Mouse (Mus musculus) intestine, embryonic 14.5 days (tissue): ENCODE results near the gene Olig3. TPM values are rescaled to one million over a fixed set of nuclear protein-coding genes. Genes with fewer than 3 reads are reported as not detected.
A peak's percentile ranks its signal among the peaks of the same experiment; 100 is the strongest.

Experiments used
- ATAC-seq: fragments of 200-750 bp; cut with Nextera tagmentation; replicated peaks from 2 replicates; pipeline ENCODE4 v1.8.0; 2017; ENCODE audit warnings: low read depth, moderate number of reproducible peaks, moderate TSS enrichment, moderate library complexity; ENCODE audit not compliant: low FRiP score, low TSS enrichment
- DNase-seq: peaks from one replicate; pipeline ENCODE4 v3.0.0-alpha.2; 2018; ENCODE audit warnings: low spot score
- H3K27ac ChIP-seq: fragments of 300-500 bp; sonication (generic); 2 replicates; pipeline ENCODE4 v1.5.1; 2014; ENCODE audit warnings: low read depth, mild to moderate bottlenecking, control low read depth
- H3K27me3 ChIP-seq: fragments of 300-500 bp; sonication (generic); replicated peaks from 2 replicates; pipeline ENCODE4 v1.6.1; 2014; ENCODE audit warnings: low read length, control low read depth; ENCODE audit not compliant: control insufficient read depth, insufficient read depth
- H3K36me3 ChIP-seq: fragments of 300-500 bp; sonication (generic); 2 replicates; pipeline ENCODE4 v1.6.1; 2014; ENCODE audit warnings: low read length, control low read depth; ENCODE audit not compliant: control insufficient read depth, insufficient read depth
- H3K4me1 ChIP-seq: fragments of 300-500 bp; sonication (generic); replicated peaks from 2 replicates; pipeline ENCODE4 v1.6.1; 2014; ENCODE audit warnings: low read length, control low read depth, mixed read lengths; ENCODE audit not compliant: control insufficient read depth, insufficient read depth
- H3K4me2 ChIP-seq: fragments of 300-500 bp; sonication (generic); 2 replicates; pipeline ENCODE4 v1.6.1; 2014; ENCODE audit warnings: low read length
- H3K4me3 ChIP-seq: fragments of 300-500 bp; sonication (generic); 2 replicates; pipeline ENCODE4 v1.5.1; 2014; ENCODE audit warnings: low read depth, low read length, control low read depth, mixed read lengths
- H3K9ac ChIP-seq: fragments of 300-500 bp; sonication (generic); 2 replicates; pipeline ENCODE4 v1.6.1; 2014; ENCODE audit warnings: mild to moderate bottlenecking, low read length
- H3K9me3 ChIP-seq: fragments of 300-500 bp; sonication (generic); 2 replicates; pipeline ENCODE4 v1.6.1; 2016; ENCODE audit warnings: low read length, control low read depth; ENCODE audit not compliant: control insufficient read depth
- WGBS: fragments of 180-500 bp; shearing (Covaris S2); extraction: QIAGEN DNeasy Blood & Tissue Kit; methylation state at CpG from one replicate; pipeline ENCODE4 v1.1.7; 2014; 5-methylcytosine and 5-hydroxymethylcytosine counted together
- polyA plus RNA-seq: library from polyadenylated mRNA; unstranded; fragments of >200 nt; fragmentation: Nextera tagmentation; extraction: Ambion mirVana; gene quantifications from 2 replicates; pipeline ENCODE4 v1.2.1, GENCODE M21; 2014

The Olig3 gene
- polyA plus RNA-seq, 1 experiment from 2014 or later, result not detected

DNA sequence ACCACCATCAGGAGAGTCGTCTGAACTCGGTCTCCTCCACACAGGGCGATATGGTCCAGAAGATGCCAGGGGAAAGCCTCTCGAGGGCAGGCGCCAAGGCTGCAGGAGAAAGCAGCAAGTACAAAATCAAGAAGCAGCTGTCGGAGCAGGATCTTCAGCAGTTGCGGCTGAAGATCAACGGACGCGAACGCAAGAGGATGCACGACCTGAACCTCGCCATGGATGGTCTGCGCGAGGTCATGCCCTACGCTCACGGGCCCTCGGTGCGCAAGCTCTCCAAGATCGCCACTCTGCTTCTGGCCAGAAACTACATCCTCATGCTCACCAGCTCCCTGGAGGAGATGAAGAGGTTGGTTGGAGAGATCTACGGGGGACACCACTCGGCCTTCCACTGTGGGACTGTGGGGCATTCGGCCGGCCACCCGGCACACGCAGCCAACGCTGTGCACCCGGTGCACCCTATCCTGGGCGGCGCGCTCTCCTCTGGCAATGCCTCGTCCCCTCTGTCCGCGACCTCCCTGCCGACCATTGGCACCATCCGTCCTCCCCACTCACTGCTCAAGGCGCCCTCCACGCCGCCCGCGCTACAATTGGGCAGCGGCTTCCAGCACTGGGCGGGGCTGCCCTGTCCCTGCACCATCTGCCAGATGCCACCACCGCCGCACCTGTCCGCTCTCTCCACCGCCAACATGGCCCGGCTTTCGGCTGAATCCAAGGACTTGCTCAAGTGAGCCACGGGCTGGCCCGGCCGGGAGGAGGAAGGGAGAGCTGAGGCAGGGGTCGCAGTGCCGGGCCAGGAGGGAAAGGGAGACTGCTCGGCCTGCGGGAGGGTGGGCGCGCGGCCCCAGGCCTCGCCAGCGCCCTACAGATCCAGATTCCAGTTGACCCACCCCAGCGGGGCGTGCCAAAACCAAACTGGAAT, 648 bp downstream of the Olig3 start:
- H3K4me3 ChIP-seq, result peak overlapping the region; percentile 2; the same call in 1 of the 2 replicates
- no peak overlapping the region for H3K27ac ChIP-seq
- H3K27me3 ChIP-seq, result peaks cover 100% of the 10 kb centered on the region
- under 1% methylated on average over 63 of the region's 63 CpGs for WGBS
- DNase-seq (peak; percentile 66), ATAC-seq (no peak)
- H3K36me3 ChIP-seq, result no peaks in the 10 kb centered on the region
- H3K9me3 ChIP-seq, result no peaks in the 10 kb centered on the region
- 0 out of 2 replicates have a peak overlapping the region, but pooled peaks have one; percentile 13 for H3K4me2 ChIP-seq
- no peak overlapping the region for H3K9ac ChIP-seq
- H3K4me1 ChIP-seq, result no peaks in the 10 kb centered on the region

DNA sequence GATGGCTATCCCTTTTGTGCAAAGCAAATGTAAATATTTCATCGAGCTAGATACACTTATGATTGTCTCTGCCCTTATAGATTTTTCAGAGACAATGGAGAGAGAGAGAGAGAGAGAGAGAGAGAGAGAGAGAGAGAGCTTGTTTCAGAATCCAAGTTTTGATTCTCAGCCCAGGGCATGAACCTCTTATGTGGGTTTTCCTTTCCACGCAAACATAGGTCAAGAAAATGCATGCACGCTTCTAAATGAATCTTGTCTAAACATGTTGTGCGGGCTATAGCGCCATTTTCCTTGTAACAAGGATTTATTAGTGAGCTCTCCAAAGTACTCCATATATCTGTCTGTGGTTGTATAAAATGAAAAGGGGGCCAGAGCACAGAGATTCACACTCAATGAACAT, 1.5 kb downstream of the Olig3 start:
- no peak for DNase-seq

DNA sequence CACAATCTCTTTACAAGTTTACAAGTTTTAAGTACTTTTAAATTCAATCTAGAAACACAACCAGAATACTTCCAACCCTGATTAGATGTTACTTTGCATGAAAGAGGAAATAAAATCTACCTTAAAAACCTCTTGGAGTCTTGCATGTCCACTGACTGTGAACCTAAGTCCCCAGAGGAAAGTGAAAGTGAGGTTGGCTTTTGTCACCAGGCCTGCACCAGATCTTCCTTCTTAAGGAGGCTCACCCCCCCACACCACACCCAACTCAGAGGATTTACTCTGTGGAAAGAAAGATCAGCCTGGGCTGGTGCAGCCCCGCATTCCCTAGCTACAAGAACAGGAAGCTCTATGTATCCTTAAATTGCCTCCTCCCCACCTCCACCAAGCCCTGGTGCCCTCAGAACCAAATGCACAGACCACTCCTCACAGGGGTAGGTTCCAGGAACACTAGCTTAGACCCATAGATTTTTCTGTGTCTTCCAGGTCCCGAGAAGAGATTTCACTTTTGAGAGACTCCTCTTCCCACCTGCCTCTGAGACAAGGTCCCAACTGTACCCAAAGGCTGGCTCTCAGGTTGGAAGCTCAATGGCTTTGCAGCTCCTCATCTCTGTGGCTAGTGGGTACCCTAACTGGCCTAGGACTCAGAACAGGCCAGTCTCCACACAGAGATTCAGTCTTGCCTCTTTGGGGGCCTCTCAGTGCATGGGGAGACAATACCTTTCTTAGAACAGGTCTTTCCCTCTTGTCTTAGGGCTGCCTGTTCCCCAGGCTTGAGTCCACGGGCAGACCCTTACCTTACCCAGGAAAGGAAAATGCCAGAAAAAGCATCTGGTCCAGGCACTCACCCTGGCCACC, 4.3 kb downstream of the Olig3 start:
- no peak overlapping the region for H3K4me2 ChIP-seq
- peaks cover 96% of the 10 kb centered on the region for H3K27me3 ChIP-seq
- 14% methylated on average over 3 of the region's 3 CpGs for WGBS
- ATAC-seq (no peak), DNase-seq (no peak)
- H3K9ac ChIP-seq, result no peak overlapping the region
- H3K9me3 ChIP-seq, result no peaks in the 10 kb centered on the region
- no peak overlapping the region for H3K27ac ChIP-seq
- no peaks in the 10 kb centered on the region for H3K36me3 ChIP-seq
- H3K4me3 ChIP-seq, result no peak overlapping the region
- H3K4me1 ChIP-seq, result no peaks in the 10 kb centered on the region

More for the DNA sequence above, 1.5 kb downstream of the Olig3 start:
- WGBS, result 22% methylated on average over 5 of the region's 5 CpGs
- H3K4me1 ChIP-seq, result no peaks in the 10 kb centered on the region
- no peak overlapping the region for H3K4me3 ChIP-seq
- no peak overlapping the region for H3K27ac ChIP-seq
- no peaks in the 10 kb centered on the region for H3K36me3 ChIP-seq
- no peaks in the 10 kb centered on the region for H3K9me3 ChIP-seq
- peaks cover 100% of the 10 kb centered on the region for H3K27me3 ChIP-seq
- H3K4me2 ChIP-seq, result no peak overlapping the region
- no peak overlapping the region for H3K9ac ChIP-seq
- no peak for ATAC-seq

DNA sequence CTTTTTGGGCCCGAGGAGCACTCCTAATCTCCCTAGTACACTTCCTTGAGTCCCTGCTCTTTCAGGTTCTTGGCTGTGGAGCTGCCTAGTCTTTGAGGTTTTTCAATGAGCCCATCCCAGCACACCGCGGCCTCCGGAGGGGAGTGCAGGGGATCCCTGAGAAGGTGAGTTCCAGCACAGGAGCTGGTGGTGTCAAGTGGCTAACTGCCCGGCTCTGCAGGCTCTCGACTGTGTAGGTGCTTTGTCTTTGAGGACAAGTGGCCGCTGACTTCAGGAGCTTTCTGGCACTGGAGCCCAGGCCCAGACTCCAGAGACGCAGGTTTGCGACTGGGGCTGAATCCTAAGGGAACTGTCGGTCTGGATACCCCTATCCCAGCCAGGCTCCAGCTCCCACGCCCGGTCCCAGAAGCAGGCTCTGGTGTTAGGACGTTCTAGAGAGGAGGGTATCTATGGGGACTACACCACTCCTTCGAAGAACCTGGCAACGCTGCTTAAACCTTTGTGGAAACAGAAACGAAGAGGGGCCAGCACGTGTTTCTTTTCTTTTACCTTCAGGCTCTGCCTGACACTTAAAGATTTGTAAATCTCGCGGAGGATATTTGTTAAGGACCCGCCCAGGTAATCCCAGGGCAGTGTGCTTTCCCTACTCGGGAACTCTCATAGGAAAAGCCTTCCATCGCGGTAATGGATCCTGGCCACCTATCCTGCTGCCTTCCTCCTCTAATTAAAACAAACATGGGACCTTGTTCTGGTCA, 5.4 kb downstream of the Olig3 start:
- no peaks in the 10 kb centered on the region for H3K9me3 ChIP-seq
- H3K36me3 ChIP-seq, result no peaks in the 10 kb centered on the region
- DNase-seq, result no peak
- no peak overlapping the region for H3K4me3 ChIP-seq
- H3K4me1 ChIP-seq, result no peaks in the 10 kb centered on the region
- no peak overlapping the region for H3K27ac ChIP-seq
- WGBS, result 1% methylated on average over 23 of the region's 23 CpGs
- ATAC-seq, result no peak
- H3K4me2 ChIP-seq, result no peak overlapping the region
- peaks cover 86% of the 10 kb centered on the region for H3K27me3 ChIP-seq
- no peak overlapping the region for H3K9ac ChIP-seq

DNA sequence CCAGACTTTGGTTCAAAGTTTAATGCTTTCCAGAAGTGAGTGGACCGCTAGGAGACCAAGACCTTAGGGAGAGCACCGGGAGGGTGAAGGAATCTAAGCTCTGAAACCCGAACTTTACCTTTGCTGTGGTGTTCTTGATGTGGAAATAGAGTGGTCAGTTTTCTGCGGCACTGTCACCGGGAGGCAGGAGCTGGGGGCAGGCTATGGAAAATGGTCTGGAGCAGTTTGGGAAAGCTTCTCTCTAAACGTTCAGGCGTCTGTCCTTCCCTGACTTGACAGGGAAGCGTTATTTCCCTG, 5.9 kb downstream of the Olig3 start:
- H3K4me3 ChIP-seq, result no peak overlapping the region
- H3K27ac ChIP-seq, result no peak overlapping the region

DNA sequence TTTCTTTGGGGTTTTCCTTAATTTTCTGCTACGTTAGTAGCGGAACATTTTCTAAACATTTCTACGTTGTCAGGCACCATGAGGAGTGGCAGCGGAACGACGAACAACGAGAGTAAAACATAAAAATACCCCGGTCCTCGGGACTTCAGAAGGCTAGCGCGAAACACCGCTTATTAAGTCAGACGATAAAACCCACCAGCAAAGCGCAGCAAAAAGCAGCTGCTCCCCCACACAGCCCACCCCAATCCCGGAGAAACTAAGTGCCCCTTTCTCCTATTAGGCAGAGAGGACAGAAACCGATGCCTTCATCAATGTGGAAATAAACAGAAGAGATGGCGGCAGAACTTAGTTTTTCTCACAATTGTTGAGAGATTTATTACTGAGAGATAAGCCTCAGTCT, 6.5 kb downstream of the Olig3 start:
- H3K4me1 ChIP-seq, result no peaks in the 10 kb centered on the region
- DNase-seq (no peak), ATAC-seq (no peak)
- WGBS, result 2% methylated on average over 17 of the region's 17 CpGs
- no peak overlapping the region for H3K27ac ChIP-seq
- H3K27me3 ChIP-seq, result peaks cover 74% of the 10 kb centered on the region
- H3K4me3 ChIP-seq, result peak overlapping the region; percentile 17
- H3K9ac ChIP-seq, result no peak overlapping the region
- H3K36me3 ChIP-seq, result no peaks in the 10 kb centered on the region
- H3K4me2 ChIP-seq, result peak overlapping the region; percentile 40
- H3K9me3 ChIP-seq, result no peaks in the 10 kb centered on the region

More for the DNA sequence above, 5.9 kb downstream of the Olig3 start:
- no peaks in the 10 kb centered on the region for H3K36me3 ChIP-seq
- no peak for ATAC-seq
- DNase-seq, result no peak
- no peak overlapping the region for H3K9ac ChIP-seq
- H3K4me1 ChIP-seq, result no peaks in the 10 kb centered on the region
- no peaks in the 10 kb centered on the region for H3K9me3 ChIP-seq
- H3K27me3 ChIP-seq, result peaks cover 80% of the 10 kb centered on the region
- 2% methylated on average over 8 of the region's 8 CpGs for WGBS
- H3K4me2 ChIP-seq, result no peak overlapping the region

DNA sequence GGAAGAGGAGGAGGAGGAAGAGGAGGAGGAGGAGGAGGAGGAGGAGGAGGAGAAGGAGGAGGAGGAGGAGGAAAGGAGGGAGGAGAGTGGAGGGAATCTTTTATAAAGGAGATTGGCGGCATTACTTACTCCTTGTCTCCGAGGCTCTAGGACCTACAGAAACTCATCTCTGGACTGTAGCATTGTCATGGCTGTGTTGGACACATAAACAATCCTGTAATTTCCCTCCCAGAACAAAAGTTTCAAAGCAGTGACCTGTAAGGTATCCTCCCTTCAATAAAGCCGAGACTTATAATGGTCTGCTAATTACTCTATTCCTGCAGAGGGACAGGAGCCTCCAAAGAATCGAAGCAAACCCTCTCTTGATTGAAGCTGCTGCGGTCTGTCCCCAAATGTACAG, 7.0 kb downstream of the Olig3 start:
- DNase-seq (no peak), ATAC-seq (no peak)
- Histone ChIP-seq H3K4me2 (no peak overlapping the region), H3K27me3 (peaks cover 69% of the 10 kb centered on the region), H3K4me1 (no peaks in the 10 kb centered on the region), H3K9me3 (no peaks in the 10 kb centered on the region), H3K4me3 (no peak overlapping the region), H3K27ac (no peak overlapping the region), H3K36me3 (no peaks in the 10 kb centered on the region), H3K9ac (no peak overlapping the region)
- WGBS, result 4% methylated on average over 5 of the region's 5 CpGs

DNA sequence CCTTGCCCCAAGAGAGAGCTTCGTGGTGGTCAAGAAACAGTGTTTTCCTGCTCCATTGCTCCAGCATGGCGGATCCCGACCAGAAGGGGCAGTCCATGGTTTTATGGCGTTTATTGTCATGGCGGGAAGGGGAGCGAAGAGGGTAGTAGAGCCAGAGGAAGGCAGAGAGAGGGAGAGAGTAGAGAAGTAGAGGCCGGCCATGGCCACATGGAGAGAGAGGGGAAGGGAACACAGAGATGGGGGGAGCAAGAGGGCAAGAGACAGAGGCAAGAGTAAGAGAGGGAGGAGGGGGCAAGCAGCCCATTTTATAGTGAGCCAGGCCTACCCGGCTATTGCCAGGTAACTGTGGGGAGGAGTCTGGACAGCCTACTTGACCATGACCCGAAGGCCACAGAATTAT, 12.8 kb downstream of the Olig3 start:
- 88% methylated on average over 9 of the region's 9 CpGs for WGBS
- Histone ChIP-seq H3K4me2 (no peak overlapping the region), H3K4me3 (no peak overlapping the region), H3K27me3 (peaks cover 14% of the 10 kb centered on the region), H3K4me1 (no peaks in the 10 kb centered on the region), H3K27ac (no peak overlapping the region), H3K9me3 (no peaks in the 10 kb centered on the region), H3K9ac (no peak overlapping the region), H3K36me3 (no peaks in the 10 kb centered on the region)
- ATAC-seq (no peak), DNase-seq (no peak)
